Mouse (Mus musculus) retina, postnatal 7 days (tissue): ENCODE data around the gene Sox8.

Source experiments
- DNase-seq: peaks from one replicate; pipeline ENCODE4 v3.0.0-alpha.2; 2012; ENCODE audit warnings: low read depth, low spot score

Sox8 gene

GRCm38 (mm10) chr17:25579332-25580047 lies 9.0 kb upstream of the Sox8 start:
- DNase-seq, result no peak

- DNase-seq, result peak; percentile 91
Observed at GRCm38 (mm10) chr17:25578920-25579319, 8.4 kb upstream of the Sox8 start, which contains the start of gene Lmf1. Lmf1 (plus strand) TSS chr17:25579085.

GRCm38 (mm10) chr17:25577702-25578101 lies 7.2 kb upstream of the Sox8 start:
- no peak for DNase-seq

GRCm38 (mm10) chr17:25577263-25577662 lies 6.8 kb upstream of the Sox8 start:
- no peak for DNase-seq

- no peak for DNase-seq
Observed at GRCm38 (mm10) chr17:25576034-25576433, 5.5 kb upstream of the Sox8 start.

GRCm38 (mm10) chr17:25575208-25575971 lies 4.9 kb upstream of the Sox8 start:
- no peak for DNase-seq

- DNase-seq, result no peak
Observed at GRCm38 (mm10) chr17:25571453-25571820, 951 bp upstream of the Sox8 start.

- DNase-seq, result no peak
Observed at GRCm38 (mm10) chr17:25569833-25570647, 446 bp downstream of the Sox8 start.

GRCm38 (mm10) chr17:25568880-25569279 lies 1.6 kb downstream of the Sox8 start:
- DNase-seq, result no peak

- no peak for DNase-seq
Observed at GRCm38 (mm10) chr17:25568206-25568605, 2.3 kb downstream of the Sox8 start.

GRCm38 (mm10) chr17:25567745-25568144 lies 2.7 kb downstream of the Sox8 start:
- peak; percentile 62 for DNase-seq

- no peak for DNase-seq
Observed at GRCm38 (mm10) chr17:25567261-25567660, 3.2 kb downstream of the Sox8 start.

GRCm38 (mm10) chr17:25565860-25566600 lies 4.5 kb downstream of the Sox8 start:
- DNase-seq, result no peak

- DNase-seq, result no peak
Observed at GRCm38 (mm10) chr17:25565244-25565643, 5.2 kb downstream of the Sox8 start.

- no peak for DNase-seq
Observed at GRCm38 (mm10) chr17:25564481-25564880, 6.0 kb downstream of the Sox8 start.

GRCm38 (mm10) chr17:25561223-25562028 lies 9.1 kb downstream of the Sox8 start:
- DNase-seq, result no peak

GRCm38 (mm10) chr17:25560554-25561222 lies 9.8 kb downstream of the Sox8 start:
- DNase-seq, result no peak

- DNase-seq, result no peak
Observed at GRCm38 (mm10) chr17:25559634-25560033, 10.9 kb downstream of the Sox8 start.

GRCm38 (mm10) chr17:25556630-25557354 lies 13.7 kb downstream of the Sox8 start:
- DNase-seq, result no peak
